Mouse (Mus musculus) limb, embryonic 15.5 days (tissue): Measurements from ENCODE around the gene Tbc1d9b. TPM values are rescaled to one million over a fixed set of nuclear protein-coding genes. Genes with fewer than 3 reads are reported as not detected.
A peak's percentile ranks its signal among the peaks of the same experiment; 100 is the strongest.

ENCODE experiments used
- ATAC-seq: fragments of 200-750 bp; cut with Nextera tagmentation; 2 replicates; pipeline ENCODE4 v1.8.0; 2017; ENCODE audit warnings: low read depth, moderate TSS enrichment; ENCODE audit not compliant: insufficient number of reproducible peaks, low FRiP score, low TSS enrichment
- H3K27ac ChIP-seq: fragments of 300-500 bp; sonication (generic); 2 replicates; pipeline ENCODE4 v1.5.1; 2015; ENCODE audit warnings: moderate library complexity, mild to moderate bottlenecking, inconsistent platforms
- H3K27me3 ChIP-seq: fragments of 300-500 bp; sonication (generic); 2 replicates; pipeline ENCODE4 v1.6.1; 2015; ENCODE audit warnings: inconsistent platforms
- H3K36me3 ChIP-seq: fragments of 300-500 bp; sonication (generic); 2 replicates; pipeline ENCODE4 v1.6.1; 2015; ENCODE audit warnings: inconsistent platforms
- H3K4me1 ChIP-seq: fragments of 300-500 bp; sonication (generic); 2 replicates; pipeline ENCODE4 v1.6.1; 2015; ENCODE audit warnings: inconsistent platforms
- H3K4me2 ChIP-seq: fragments of 300-500 bp; sonication (generic); 2 replicates; pipeline ENCODE4 v1.6.1; 2015; ENCODE audit warnings: mild to moderate bottlenecking, inconsistent platforms
- H3K4me3 ChIP-seq: fragments of 300-500 bp; sonication (generic); 2 replicates; pipeline ENCODE4 v1.5.1; 2015; ENCODE audit warnings: mild to moderate bottlenecking, inconsistent platforms
- H3K9ac ChIP-seq: fragments of 300-500 bp; sonication (generic); 2 replicates; pipeline ENCODE4 v1.6.1; 2015; ENCODE audit warnings: inconsistent platforms
- H3K9me3 ChIP-seq: fragments of 300-500 bp; sonication (generic); 2 replicates; pipeline ENCODE4 v1.6.1; 2016; ENCODE audit warnings: inconsistent platforms
- WGBS: fragments of 180-500 bp; shearing (Covaris S2); methylation state at CpG from one replicate; pipeline ENCODE4 v1.1.7; 2015; 5-methylcytosine and 5-hydroxymethylcytosine counted together
- polyA plus RNA-seq: library from polyadenylated mRNA; unstranded; fragments of >200 nt; fragmentation: Nextera tagmentation; extraction: Ambion mirVana; gene quantifications from 2 replicates; pipeline ENCODE4 v1.2.1, GENCODE M21; 2015

Gene Tbc1d9b
- polyA plus RNA-seq, 1 experiment from 2014 or later: 45.9 TPM

GRCm38 (mm10) chr11:50205434-50205833 is 74.2 kb downstream of the Tbc1d9b start:
- no peak overlapping the region for H3K4me3 ChIP-seq
- WGBS: 80% methylated on average over 3 of the region's 3 CpGs
- ATAC-seq: no peak
- H3K27ac ChIP-seq: no peak overlapping the region
- H3K4me2 ChIP-seq: no peak overlapping the region
- no peaks in the 10 kb centered on the region for H3K27me3 ChIP-seq
- H3K36me3 ChIP-seq: peaks cover 75% of the 10 kb centered on the region
- peaks cover 8% of the 10 kb centered on the region for H3K4me1 ChIP-seq
- H3K9me3 ChIP-seq: no peaks in the 10 kb centered on the region
- no peak overlapping the region for H3K9ac ChIP-seq

DNA sequence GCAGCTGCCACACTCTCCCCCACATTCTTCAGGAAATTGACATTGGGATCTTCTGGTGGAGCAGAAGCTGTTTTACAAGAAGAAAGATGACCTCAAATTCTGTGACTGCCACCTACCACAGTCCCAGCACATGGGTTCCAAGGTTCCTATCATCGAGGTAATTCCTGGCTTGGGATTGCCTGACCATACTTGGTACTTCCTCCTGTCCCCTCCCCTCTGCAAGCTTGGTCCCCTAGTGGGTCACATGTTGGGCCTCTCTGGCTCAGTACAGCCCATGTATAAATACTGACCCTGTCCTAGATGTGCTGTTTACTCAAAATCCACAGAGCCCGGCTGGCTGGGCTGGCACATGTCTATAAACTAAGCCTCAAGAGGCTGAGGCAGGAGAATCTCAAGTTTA is 74.8 kb downstream of the Tbc1d9b start:
- H3K27me3 ChIP-seq: no peaks in the 10 kb centered on the region
- H3K9me3 ChIP-seq: no peaks in the 10 kb centered on the region
- H3K4me2 ChIP-seq: no peak overlapping the region
- H3K36me3 ChIP-seq: peaks cover 69% of the 10 kb centered on the region
- no peak overlapping the region for H3K4me3 ChIP-seq
- 87% methylated on average over 2 of the region's 2 CpGs for WGBS
- peaks cover 11% of the 10 kb centered on the region for H3K4me1 ChIP-seq
- no peak overlapping the region for H3K9ac ChIP-seq
- no peak overlapping the region for H3K27ac ChIP-seq
- no peak for ATAC-seq

GRCm38 (mm10) chr11:50207344-50207743 is 76.1 kb downstream of the Tbc1d9b start:
- Histone ChIP-seq H3K9me3 (no peaks in the 10 kb centered on the region), H3K36me3 (peaks cover 56% of the 10 kb centered on the region), H3K4me3 (no peak overlapping the region), H3K4me1 (peaks cover 15% of the 10 kb centered on the region), H3K27me3 (no peaks in the 10 kb centered on the region), H3K4me2 (no peak overlapping the region), H3K9ac (no peak overlapping the region), H3K27ac (no peak overlapping the region)
- no peak for ATAC-seq
- WGBS: 94% methylated on average over 14 of the region's 14 CpGs

DNA sequence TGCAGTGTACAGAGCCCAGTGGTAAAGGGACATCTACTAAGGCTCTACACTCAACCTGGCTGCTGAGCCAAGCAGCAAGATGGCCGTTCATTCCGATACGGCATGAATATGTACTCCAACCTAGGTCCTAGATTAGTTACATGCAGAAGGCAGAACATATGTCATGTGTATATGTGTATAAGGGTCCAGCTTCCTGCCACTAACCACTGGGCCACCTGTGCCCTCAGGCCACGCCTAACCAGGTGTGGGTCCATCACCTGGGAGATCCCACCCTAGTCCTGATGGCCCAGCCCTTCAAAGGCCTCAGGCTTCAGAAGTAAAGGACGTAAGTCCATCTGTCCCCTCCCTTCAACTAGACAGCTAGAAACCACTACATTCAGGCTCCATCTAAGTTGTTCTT is 76.8 kb downstream of the Tbc1d9b start:
- Histone ChIP-seq H3K9ac (no peak overlapping the region), H3K4me1 (peaks cover 15% of the 10 kb centered on the region), H3K4me2 (no peak overlapping the region), H3K36me3 (peaks cover 49% of the 10 kb centered on the region), H3K27me3 (no peaks in the 10 kb centered on the region), H3K27ac (no peak overlapping the region), H3K4me3 (no peak overlapping the region), H3K9me3 (no peaks in the 10 kb centered on the region)
- WGBS: 93% methylated on average over 5 of the region's 5 CpGs
- ATAC-seq: no peak

GRCm38 (mm10) chr11:50210101-50210504 is 78.9 kb downstream of the Tbc1d9b start:
- peak; percentile 90 for ATAC-seq
- under 1% methylated on average over 24 of the region's 24 CpGs for WGBS

GRCm38 (mm10) chr11:50210505-50211151 is 79.4 kb downstream of the Tbc1d9b start, which contains the start of the genes Sqstm1 and Mgat4b:
Gene Sqstm1 (minus strand): TSS chr11:50210827.
Gene Mgat4b (plus strand): TSS chr11:50210890.
- ATAC-seq: peak; percentile 50
- H3K4me3 ChIP-seq: peak within 1 kb of the TSS; percentile 94
- no peaks in the 10 kb centered on the region for H3K9me3 ChIP-seq
- peak within 1 kb of the TSS; percentile 99 for H3K27ac ChIP-seq
- WGBS: under 1% methylated on average over 48 of the region's 48 CpGs
- peak within 1 kb of the TSS; percentile 60 for H3K4me2 ChIP-seq
- peaks cover 20% of the 10 kb centered on the region for H3K4me1 ChIP-seq
- H3K36me3 ChIP-seq: peaks cover 25% of the 10 kb centered on the region
- H3K9ac ChIP-seq: peak within 1 kb of the TSS; percentile 98
- H3K27me3 ChIP-seq: no peaks in the 10 kb centered on the region

More at GRCm38 (mm10) chr11:50210101-50210504, 78.9 kb downstream of the Tbc1d9b start:
- H3K4me2 ChIP-seq: peak overlapping the region; percentile 60
- peaks cover 31% of the 10 kb centered on the region for H3K36me3 ChIP-seq
- H3K9me3 ChIP-seq: no peaks in the 10 kb centered on the region
- peaks cover 15% of the 10 kb centered on the region for H3K4me1 ChIP-seq
- H3K9ac ChIP-seq: peak overlapping the region; percentile 98
- no peaks in the 10 kb centered on the region for H3K27me3 ChIP-seq
- peak overlapping the region; percentile 99 for H3K27ac ChIP-seq
- peak overlapping the region; percentile 94 for H3K4me3 ChIP-seq

GRCm38 (mm10) chr11:50211322-50212059 is 80.3 kb downstream of the Tbc1d9b start:
- Histone ChIP-seq H3K4me1 (peaks cover 28% of the 10 kb centered on the region), H3K4me3 (peak overlapping the region; percentile 94), H3K9me3 (no peaks in the 10 kb centered on the region), H3K36me3 (peaks cover 17% of the 10 kb centered on the region), H3K4me2 (peak overlapping the region; percentile 60), H3K27ac (no peak overlapping the region), H3K27me3 (no peaks in the 10 kb centered on the region), H3K9ac (no peak overlapping the region)
- 90% methylated on average over 3 of the region's 3 CpGs for WGBS
- no peak for ATAC-seq

- no peaks in the 10 kb centered on the region for H3K9me3 ChIP-seq
- H3K4me1 ChIP-seq: peaks cover 28% of the 10 kb centered on the region
- no peak overlapping the region for H3K4me3 ChIP-seq
- 71% methylated on average over 3 of the region's 3 CpGs for WGBS
- no peak for ATAC-seq
- no peak overlapping the region for H3K27ac ChIP-seq
- no peak overlapping the region for H3K4me2 ChIP-seq
- no peaks in the 10 kb centered on the region for H3K27me3 ChIP-seq
- H3K9ac ChIP-seq: no peak overlapping the region
- peaks cover 10% of the 10 kb centered on the region for H3K36me3 ChIP-seq
These were observed 81.0 kb downstream of the Tbc1d9b start for GRCm38 (mm10) chr11:50212060-50212739.

DNA sequence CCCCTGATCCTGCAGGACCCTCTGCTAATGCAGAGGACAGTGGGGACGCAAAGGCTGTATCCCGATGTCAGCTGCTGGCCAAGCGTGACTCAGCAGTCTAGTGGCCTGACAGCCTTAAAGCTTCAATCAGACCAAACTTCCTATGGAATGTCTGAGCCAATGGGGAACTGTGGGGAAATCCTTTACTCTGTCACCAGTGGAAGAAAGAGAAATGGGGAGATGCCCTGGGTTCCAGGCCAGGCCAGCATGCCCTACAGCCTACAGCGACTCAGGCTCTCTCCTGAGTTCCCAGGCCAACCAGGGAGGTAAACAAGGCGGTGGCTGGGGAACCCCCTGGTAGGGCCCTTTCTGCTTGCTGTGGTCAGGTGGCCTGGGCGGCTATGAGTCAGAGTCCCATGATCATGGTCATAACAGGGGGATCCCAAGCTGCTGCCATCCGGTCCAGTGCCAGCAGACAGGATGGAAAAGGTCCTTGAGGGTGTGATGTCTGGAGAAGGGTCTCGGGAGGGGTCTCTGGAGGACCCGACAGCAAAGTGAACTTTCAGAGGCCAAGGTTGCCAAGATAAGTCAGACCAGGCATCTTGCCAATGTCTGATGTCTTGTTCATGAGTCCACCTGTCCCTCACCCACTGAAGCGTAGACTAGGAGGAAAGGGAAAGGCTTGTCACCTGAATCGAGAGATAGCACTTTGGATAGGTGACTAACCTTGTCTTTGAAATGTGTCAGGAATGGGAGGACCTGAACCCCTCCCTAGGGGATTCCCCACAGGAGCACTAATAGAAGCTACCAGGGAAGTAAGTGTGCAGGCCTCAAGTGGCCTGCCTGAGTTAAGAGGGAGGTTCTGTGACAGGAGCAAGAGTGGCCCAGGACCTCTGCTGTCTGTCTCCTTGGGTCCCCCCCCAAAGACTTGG is 81.9 kb downstream of the Tbc1d9b start:
- no peak overlapping the region for H3K9ac ChIP-seq
- H3K4me1 ChIP-seq: peaks cover 28% of the 10 kb centered on the region
- H3K4me2 ChIP-seq: no peak overlapping the region
- no peaks in the 10 kb centered on the region for H3K27me3 ChIP-seq
- no peak overlapping the region for H3K27ac ChIP-seq
- H3K9me3 ChIP-seq: no peaks in the 10 kb centered on the region
- 62% methylated on average over 11 of the region's 11 CpGs for WGBS
- H3K4me3 ChIP-seq: no peak overlapping the region
- H3K36me3 ChIP-seq: peaks cover under 1% of the 10 kb centered on the region; the same call in 1 of the 2 replicates
- ATAC-seq: no peak

DNA sequence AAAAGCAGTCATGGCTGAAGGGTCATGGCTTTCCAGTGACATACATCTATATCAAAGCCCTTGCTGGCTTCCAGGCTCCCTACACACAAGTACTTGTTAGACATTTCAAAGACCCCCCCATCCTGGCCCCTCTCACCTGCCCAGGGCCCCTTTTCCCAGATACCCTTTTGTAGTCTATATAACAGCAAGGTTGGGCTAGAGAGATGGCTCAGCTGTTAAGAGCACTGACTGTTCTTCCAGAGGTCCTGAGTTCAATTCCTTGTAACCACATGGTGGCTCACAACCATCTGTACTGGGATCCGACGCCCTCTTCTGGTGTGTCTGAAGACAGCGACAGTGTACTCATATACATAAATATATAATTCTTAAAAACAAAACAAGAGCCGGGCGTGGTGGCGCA is 83.4 kb downstream of the Tbc1d9b start:
- Histone ChIP-seq H3K4me2 (no peak overlapping the region), H3K27me3 (no peaks in the 10 kb centered on the region), H3K36me3 (no peaks in the 10 kb centered on the region), H3K9ac (no peak overlapping the region), H3K4me1 (peaks cover 20% of the 10 kb centered on the region), H3K9me3 (no peaks in the 10 kb centered on the region), H3K27ac (no peak overlapping the region), H3K4me3 (no peak overlapping the region)
- ATAC-seq: no peak
- 91% methylated on average over 6 of the region's 6 CpGs for WGBS

DNA sequence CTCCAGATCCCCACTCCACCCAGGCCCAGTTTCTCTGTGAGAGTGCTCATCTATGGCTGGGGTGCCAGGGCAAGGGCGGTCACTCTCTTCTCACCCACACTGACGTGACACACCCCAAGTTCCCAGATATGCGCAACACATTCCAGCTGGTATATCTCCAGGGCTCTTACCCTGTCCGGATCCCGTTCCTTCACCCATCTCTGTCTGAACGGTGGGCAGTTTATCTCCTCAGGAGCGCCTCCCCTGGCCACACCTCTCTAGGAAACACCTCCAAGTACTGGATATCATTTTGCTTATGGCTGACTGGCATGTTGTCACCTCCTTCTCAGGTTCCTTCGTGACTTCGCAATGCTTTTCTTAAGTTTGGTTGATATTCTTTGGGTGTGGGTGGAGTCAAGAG is 84.4 kb downstream of the Tbc1d9b start:
- Histone ChIP-seq H3K9ac (no peak overlapping the region), H3K27me3 (no peaks in the 10 kb centered on the region), H3K4me1 (peaks cover 20% of the 10 kb centered on the region), H3K4me2 (0 out of 2 replicates have a peak overlapping the region, but pooled peaks have one; percentile 19), H3K27ac (no peak overlapping the region), H3K9me3 (no peaks in the 10 kb centered on the region), H3K4me3 (no peak overlapping the region), H3K36me3 (no peaks in the 10 kb centered on the region)
- no peak for ATAC-seq
- WGBS: 17% methylated on average over 9 of the region's 9 CpGs
